Mouse (Mus musculus) bone marrow, adult 2 months (tissue): ENCODE data around the gene Dcst1.

Experiments
- CTCF ChIP-seq: fragments of 200-500 bp; IDR thresholded peaks from 2 replicates; pipeline ENCODE4 v1.5.1; 2011; ENCODE audit warnings: low read length, control low read depth; ENCODE audit not compliant: control insufficient read depth, insufficient read depth
- POLR2A ChIP-seq: fragments of 200-500 bp; IDR thresholded peaks from 2 replicates; pipeline ENCODE4 v1.6.1; 2011; ENCODE audit warnings: low read depth, mild to moderate bottlenecking, control low read depth, low read length, borderline replicate concordance; ENCODE audit not compliant: control insufficient read depth

DNA sequence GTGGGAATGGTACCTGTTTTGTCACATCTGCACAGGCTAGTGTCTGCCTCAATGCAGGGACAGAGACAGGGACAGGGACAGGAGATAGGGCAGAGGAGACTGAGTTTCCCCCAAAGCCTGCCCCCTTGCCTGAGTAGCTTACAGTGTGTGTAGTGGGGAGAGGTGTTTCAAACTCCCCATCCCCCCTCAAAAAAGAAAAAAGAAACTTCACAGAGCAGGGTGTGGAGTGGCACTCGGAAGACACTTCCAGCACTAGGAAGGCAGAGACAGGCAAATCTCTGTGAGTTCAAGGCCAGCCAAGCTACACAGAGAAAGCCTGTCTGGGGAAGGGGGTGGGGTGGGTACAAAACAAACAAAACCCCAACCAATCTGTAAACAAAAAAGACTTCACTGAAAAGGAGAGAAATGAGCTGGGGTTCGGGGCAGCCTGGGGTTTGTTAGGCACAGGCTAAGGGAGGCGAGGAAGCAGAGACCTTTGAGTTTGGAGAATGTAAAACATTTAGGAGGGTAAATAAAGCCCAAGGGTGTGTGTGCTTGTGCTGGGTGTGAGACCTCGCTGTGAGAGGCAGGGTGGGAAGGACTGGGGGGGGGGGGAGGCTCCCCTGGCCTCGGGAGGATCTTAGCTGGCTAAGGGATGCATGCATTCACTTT, 8.7 kb upstream of the Dcst1 start:
- TF ChIP-seq CTCF (no peak), POLR2A (no peak)
